Mouse (Mus musculus): Measurements from ENCODE around the gene Psmd9.
A peak's percentile ranks its signal among the peaks of the same experiment; 100 is the strongest.
"Not testable (repeated sequence)": the region's sequence is repeated elsewhere in the genome, so short reads cannot be mapped to it uniquely, and the experiment has no call there.

Psmd9 gene

DNA sequence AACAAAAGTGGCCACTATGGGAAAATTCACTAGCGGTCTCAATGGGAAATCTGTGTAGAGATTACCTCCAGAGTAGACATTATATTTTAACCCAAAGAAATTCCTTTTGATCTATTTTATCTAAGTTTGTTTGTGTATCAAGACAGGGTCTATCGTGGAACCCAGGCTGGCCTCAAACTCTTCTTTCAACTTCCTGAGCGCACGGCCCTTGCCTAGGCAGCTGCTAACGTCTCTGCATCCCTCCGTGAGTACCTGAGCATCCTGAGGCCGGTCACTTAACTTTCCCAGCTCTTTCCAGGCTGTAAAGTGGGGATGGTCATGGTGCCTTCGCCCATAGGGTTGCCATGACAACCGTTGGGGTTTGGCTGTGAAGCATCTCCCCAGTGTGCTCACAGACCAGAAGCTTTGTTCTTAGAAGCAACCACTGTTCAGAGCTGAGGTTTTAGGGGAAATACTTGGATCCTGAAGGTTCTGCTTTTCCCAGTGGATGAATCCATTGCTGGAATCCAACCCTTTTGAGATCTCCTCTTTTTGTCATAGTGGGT is 23.5 kb downstream of the Psmd9 start:
- DNase-seq (ENCODE audit: low spot score), result no peak

DNA sequence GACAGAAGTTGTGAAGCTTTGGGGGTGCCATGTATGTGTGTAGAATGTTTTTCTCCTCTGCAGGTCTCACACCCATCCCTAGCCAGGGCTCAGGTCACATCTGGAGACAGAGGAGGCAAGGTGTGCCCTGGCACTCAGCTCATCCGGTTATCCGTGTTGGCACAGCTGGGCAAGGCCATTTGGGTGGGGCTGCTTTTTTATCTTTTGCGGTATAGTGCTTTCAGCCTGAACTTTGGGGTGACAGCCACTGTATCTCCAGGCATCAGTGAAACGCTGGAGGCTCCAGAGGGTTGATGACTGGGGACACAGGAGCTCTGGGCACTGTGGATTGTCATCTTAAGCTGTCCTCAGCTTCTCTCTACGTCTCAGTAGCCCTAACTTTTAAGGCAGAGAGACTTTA is 24.2 kb downstream of the Psmd9 start:
- no peak for DNase-seq (ENCODE audit: low spot score)

DNA sequence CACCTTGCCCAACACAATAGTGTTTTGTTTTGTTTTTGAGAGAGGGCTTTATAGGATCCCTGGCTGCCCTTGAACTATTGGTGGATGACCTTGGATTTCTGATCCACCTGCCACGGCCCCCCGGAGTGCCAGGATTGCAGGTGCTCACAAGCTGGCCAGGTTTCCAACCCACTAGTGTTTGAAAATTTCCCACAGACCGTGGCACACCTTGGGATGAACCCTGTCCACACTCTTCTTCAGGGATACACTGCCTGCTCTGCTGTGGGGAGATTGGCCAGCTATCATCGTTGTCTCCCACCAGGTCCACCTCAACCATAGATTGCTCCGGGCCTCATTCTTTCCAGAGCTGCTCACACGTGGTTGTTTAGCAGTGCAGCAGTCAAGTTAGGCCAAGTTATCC is 25.6 kb downstream of the Psmd9 start:
- DNase-seq (ENCODE audit: low spot score), result no peak

DNA sequence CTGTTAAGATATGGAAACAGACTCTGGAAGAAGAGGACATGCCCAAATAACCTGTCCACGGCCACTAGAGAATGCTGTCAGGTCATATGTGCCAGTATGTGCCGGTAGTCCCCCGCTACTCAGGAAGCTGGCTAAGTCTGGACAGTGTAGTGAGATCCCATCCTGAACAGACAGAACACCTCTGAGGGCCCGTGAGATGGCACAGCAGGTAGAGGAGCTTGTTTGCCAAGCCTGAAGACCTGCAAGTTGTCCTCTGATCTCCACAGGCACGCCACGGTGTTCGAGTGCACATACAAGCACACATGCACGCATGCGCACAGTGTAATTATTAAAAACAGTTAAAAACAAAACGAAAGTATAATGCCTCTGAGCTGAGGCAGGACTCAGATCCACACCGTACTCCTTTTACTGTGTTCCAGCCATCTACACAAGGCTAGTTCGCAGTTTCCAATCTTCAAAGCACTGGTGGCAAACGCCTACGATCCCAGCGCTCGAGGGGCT is 26.3 kb downstream of the Psmd9 start:
- DNase-seq (ENCODE audit: low spot score), result no peak

DNA sequence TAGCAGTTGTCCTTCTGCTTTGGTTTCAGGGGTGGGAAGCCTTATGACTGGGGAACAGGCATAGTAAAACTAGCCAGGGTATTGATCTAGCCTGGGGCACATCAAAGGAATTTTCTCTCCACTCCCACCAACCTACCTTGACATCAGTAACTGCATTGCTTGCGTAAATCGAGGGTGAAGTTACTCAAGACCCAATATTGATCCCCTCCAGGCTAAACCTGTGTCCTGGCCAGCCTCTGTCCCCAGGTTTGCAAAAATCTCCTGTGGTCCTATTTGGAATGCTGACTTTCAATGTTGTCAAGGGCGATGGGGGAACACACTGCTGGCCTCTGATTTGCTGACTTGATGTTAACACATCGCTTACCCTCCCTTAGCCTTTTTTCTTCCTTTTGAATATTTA is 27.5 kb downstream of the Psmd9 start:
- DNase-seq (ENCODE audit: low spot score), result no peak

DNA sequence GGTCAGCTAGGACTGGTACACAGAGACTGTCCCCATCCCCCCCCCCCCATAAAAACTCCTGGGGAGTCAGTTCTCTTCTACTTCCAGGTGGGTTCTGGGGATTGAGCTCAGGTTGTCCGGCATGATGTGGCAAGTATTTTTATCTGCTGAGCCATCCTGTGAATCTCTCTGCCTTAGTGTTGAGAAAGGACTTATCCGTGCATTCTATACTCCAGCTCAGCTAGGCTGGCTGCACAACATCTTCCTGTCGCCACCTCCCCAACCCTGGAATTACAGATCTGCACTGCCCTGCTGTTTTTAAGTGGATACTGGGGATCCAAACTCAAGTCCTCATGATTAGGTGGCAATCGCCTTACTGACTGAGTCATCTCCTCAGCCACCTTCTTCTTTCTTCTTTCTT is 29.3 kb downstream of the Psmd9 start:
- no peak for DNase-seq (ENCODE audit: low spot score)

DNA sequence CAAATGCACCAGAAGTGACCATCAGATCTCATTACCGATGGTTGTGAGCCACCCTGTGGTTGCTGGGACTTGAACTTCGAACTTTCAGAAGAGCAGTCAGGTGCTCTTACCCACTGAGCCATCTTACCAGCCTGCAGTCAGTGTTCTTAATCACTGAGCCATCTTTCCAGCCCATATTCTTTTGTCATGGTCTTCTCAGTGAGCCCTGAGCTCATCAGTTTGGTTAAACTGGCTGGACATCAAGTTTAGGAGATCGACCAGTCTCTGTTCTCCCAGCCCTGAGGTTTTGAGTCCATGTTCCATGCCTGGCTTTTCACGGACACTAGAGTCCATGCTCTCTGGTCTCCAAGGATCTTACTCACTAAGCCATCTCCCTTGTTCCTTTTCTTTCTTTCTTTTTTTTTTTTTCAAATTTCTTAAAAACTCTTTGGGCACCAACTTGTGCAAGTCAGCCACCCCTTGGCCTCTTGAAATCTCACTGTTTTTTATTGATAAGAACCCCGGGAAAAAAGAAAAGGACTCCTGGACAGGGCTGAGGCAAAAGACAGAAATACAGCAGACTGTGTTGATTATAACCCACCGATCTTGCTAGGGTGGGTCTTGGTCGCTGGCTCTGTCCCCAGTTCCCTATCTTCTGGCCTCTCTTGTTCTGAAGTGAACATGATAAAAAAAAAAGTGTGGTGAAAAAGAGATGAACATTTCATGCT is 31.8 kb downstream of the Psmd9 start:
- DNase-seq (ENCODE audit: low spot score), result not testable (repeated sequence)

DNA sequence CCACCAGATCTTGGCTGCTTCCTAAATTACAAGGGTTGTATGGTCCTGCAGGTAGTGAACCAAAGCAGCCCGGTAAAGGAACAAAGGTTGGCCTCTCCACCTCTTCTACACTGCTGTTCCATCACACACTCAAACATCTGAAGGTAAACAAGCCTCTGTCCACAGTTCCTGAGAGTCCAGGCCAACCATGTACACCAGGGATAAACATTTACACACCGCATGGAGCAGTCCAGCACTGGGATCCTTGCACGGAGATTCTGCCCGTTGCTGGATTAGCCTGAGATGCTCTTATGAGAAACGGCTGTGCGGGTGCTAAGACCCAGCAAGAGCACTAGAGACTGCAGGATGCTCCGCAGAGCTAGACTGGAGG is 32.3 kb downstream of the Psmd9 start:
- no peak for DNase-seq (ENCODE audit: low spot score)

DNA sequence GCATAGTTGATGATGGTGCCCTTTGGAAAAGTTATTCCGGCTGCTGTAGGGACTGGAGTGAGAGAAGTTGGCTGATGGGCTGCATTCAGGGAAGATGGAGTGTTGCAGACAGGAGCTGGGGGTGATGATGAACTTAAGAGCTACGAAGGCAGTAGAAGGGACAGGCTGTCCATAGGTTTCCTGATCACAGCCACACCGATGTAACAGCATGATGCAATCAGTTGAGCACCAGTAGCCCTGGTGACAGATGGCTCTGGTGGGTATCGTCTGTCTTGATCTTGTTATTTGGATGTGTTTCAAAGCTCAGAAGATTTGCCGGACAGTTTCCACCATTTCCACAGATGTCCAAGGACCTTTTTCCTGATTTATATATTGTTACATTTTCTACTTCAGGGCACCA is 32.8 kb downstream of the Psmd9 start:
- DNase-seq (ENCODE audit: low spot score), result no peak

DNA sequence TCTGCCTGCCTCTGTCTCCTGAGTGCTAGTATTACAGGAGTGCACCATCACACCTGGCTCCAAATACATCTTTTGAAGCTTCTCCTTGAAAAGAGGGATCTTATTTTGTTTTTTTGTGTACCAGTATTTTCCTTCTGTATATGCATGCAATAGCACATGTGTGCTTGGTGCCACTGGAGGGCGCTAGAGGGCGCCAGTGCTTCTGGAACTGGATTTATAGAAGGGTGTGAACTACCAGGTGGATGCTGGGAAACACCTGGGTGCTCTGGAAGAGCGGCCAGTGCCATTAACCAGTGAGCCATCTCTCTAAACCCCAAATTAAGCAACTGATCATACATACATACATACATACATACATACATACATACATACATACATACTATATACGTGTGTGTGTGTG is 33.6 kb downstream of the Psmd9 start:
- DNase-seq (ENCODE audit: low spot score), result not testable (repeated sequence)

DNA sequence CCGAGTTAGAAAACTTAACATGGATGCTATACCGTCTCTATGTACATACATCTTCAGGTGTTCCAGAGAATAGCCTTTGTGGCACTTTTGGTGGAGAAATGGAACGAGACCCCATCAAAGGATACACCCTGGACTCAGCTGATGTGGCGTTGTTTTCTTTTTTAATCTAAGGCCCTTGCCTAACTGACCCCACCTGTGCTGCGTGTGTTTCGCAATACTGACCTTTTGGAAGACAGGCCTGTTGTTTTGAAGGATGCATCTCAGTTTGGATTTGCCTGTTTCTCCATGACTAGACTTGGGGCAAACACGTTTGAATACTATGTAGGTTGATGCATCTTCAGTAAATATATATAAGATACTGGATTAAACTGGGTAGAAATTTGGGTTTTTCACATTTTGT is 34.4 kb downstream of the Psmd9 start:
- DNase-seq (ENCODE audit: low spot score), result not testable (repeated sequence)

DNA sequence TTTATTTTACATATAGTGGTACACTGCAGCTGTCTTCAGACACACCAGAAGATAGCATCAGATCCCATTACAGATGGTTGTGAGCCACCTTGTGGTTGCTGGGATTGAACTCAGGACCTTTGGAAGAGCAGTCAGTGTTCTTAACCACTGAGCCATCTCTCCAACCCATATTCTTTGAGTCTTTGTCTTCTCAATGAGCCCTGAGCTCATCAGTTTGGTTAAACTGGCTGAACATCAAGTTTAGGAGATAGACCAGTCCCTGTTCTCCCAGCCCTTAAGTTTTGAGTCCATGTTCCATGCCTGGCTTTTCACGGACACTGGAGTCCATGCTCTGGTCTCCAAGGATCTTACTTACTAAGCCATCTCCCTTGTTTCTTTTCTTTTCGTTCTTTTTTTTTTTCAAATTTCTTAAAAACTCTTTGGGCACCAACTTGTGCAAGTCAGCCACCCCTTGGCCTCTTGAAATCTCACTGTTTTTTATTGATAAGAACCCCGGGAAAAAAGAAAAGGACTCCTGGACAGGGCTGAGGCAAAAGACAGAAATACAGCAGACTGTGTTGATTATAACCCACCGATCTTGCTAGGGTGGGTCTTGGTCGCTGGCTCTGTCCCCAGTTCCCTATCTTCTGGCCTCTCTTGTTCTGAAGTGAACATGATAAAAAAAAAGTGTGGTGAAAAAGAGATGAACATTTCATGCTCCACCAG is 53.3 kb downstream of the Psmd9 start:
- DNase-seq (ENCODE audit: low spot score), result not testable (repeated sequence)

DNA sequence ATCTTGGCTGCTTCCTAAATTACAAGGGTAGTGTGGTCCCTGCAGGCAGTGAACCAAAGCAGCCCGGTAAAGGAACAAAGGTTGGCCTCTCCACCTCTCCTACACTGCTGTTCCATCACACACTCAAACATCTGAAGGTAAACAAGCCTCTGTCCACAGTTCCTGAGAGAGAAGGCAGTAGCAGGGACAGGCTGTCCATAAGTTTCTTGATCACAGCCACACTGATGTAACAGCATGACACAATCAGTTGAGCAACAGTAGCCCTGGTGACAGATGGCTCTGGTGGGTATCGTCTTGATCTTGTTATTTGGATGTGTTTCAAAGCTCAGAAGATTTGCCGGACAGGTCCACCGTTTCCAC is 53.8 kb downstream of the Psmd9 start:
- no peak for DNase-seq (ENCODE audit: low spot score)

DNA sequence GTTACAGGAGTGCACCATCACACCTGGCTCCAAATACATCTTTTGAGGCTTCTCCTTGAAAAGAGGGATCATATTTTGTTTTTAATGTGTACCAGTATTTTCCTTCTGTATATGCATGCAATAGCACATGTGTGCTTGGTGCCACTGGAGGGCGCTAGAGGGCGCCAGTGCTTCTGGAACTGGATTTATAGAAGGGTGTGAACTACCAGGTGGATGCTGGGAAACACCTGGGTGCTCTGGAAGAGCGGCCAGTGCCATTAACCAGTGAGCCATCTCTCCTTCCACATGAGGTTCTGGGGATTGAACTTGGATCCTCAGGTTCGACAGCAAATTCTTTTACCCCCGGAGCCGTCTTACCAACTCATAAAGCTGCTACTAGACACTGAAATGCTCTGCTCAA is 54.6 kb downstream of the Psmd9 start:
- DNase-seq (ENCODE audit: low spot score), result not testable (repeated sequence)

DNA sequence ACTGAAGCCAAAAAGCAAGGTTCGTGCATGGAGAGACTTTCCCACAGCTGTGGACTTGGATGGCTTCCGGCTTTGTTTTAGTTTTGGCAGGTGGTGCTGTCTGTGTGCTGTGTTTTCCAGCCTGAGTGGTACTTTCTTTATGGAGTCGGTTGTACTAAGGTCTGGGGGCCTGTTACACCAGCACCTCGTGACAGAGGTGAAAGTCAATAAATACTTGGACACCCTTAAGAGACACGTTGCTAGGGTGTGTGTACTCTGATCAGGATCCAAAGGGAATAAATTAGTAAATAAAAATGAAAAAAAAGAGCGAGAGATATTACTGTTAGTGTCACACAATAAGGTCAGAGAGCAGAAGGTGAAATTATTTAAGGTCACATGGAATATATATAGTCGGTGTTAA is 57.6 kb downstream of the Psmd9 start:
- DNase-seq (ENCODE audit: low spot score), result no peak

DNA sequence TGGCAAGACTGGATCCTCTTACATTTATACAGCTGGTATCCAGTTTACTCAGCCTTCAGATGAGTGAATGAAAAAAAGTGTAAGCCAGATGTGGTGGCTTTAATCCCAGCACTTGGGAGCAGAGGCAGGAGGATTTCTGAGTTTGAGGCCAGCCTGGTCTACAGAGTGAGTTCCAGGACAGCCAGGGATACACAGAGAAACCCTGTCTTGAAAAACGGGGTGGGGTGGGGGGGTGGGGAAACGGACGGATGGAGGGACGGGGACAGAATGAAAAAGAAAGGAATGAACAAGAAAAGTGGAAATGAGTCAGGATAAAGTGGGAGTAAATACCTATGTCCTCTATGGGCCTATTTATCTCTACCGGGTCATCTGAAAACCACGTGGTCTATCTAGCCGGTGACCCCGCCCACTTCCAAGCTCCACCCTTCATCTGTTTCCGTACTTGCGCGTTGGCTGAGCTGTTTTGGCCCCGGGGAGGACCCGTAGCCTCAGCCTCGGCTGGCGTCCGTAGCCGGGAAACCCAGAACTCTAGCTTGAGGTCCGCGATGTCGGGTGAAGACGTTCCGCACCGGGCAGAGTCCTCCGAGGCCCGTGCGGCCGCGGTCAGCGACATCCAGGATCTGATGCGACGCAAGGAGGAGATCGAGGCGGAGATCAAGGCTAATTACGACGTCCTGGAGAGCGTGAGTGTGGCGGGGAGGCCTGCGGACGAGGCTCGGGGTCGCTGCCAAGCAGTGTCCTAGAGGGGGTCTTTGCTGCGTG is 58.7 kb downstream of the Psmd9 start:
- peak; percentile 94 for DNase-seq (ENCODE audit: low spot score)

DNA sequence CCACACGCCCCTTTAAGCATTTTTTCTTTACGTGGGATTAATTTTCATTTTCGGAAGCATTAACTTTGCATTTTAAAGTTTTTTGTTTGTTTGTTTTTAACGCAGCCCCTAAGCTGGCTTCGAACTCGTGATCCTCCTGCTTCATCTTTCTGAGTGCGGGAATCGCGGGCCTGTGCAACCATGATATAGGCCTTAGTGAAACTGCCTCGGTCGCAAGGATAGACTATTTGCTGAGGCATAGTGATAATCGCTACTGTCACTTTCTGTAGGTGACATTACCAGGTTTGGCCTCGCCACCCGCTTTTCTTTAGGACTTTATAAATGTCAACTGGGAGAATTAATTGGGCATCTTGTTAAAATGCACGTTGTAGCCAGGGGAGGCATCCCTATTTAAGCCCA is 59.3 kb downstream of the Psmd9 start:
- no peak for DNase-seq (ENCODE audit: low spot score)

DNA sequence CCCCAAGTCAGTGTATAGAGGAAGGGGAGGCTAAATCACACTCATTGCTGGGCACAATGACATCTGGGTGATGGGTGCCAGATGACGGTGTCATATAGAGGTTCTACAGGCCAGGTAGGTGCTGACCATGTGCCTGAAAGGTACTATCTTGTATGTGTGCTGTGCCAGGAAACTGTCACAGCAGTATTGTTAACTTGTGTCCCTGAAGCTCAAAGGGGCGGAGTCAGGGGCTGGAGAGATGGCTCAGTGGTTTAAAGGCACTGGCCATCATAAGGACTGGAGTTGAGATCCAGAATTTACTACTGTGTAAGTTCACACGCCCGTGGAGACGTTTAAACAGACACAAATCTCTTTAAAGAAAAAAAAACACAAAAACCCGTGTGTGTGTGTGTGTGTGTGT is 60.1 kb downstream of the Psmd9 start:
- no peak for DNase-seq (ENCODE audit: low spot score)

DNA sequence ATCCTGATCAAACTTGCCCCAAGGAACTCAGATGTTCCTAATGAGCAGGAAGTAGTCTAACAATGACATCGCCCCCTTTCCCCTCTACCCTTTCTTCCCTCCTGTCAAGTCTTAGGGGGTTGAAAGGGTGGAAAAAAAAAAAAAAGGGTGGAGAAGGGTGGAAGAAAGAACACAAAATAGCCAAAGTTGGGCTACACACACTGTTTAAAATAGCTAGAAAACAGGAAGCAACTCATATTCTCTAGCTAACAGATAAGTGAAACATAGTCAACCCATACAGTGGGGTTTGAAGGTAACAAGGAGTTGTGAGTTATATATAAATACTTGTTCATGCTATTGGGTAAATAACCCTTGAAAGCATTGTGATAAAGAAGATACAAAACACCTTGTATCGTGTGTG is 63.0 kb downstream of the Psmd9 start:
- DNase-seq (ENCODE audit: low spot score), result no peak

DNA sequence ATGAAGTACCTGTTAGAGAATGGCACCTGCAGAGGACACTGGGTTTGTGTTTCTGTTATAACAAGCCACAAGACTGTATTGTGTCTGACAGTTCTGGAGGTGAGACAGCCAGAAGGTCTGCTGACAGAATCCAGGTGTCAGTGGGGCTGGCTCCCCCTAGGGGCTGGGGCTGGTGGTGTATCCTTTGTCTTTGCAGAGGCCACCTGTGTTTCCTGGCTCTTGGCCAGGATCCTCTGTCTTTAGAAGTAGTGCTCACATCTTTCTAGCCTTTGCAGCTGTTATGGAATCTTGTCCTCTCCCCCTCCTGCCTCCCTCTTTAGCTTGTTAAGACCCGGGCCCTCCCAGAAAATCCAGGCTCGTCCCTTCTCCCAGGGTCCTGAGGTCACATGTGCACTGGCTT is 66.5 kb downstream of the Psmd9 start:
- no peak for DNase-seq (ENCODE audit: low spot score)

DNA sequence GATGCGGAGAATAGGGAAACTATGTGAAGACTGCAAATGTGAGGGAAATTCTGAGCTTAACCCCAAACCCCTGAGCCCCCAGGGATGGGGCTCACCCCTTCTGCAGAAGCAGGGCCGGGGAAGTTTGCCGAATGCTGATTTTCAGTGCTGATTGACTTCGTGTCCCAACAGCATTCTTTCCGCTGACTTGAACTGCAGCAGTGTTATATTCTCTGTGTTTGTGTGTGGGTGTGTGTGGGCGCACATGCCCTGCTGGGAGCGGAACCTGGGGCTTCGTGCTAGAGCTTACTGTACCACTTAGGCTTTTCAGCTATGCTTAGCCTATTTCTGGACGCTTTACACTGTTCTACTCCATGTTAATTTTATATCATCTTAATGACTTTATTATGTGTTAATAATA is 67.2 kb downstream of the Psmd9 start:
- no peak for DNase-seq (ENCODE audit: low spot score)

DNA sequence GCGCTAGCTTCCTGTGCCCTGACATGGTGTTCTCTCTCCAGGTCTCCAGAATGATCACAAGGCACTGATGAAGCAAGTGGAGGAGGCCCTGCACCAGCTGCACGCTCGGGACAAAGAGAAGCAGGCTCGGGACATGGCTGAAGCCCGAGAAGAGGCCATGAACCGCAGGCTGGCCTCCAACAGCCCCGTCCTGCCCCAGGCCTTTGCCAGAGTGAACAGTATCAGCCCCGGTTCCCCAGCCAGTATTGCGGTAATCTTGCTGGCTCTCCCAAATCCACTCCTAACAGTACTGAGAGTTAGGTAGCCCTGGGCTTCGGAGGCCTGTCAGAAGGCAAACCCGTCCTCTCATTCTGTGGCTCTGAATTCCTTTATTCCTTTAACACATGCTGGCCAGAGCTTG is 70.3 kb downstream of the Psmd9 start:
- DNase-seq (ENCODE audit: low spot score), result no peak

DNA sequence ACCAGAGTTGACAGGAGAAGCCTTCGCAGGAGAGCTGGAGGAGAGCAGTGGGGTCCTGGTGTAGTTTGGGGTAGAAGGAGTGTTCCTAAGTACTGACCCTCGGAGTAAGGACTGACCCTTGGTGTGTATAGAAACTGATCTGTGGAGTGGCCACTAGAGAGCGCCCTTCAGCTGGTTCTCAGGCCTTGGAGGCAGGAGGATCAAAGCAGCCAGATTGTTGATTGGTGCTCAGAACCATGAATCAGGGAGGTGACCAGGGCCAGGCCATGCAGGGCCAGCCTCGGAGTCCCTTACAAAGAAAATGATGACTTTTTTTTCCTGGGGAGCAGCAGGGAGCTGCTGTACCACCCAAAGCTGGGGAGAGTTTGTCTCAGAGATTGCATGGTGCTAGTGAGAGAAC is 76.3 kb downstream of the Psmd9 start:
- no peak for DNase-seq (ENCODE audit: low spot score)

All from layer of hippocampus, adult 9-10 months (tissue).